Mouse (Mus musculus) hindbrain, embryonic 14.5 days (tissue): ENCODE results near the gene Anks1b. TPM values are rescaled to one million over a fixed set of nuclear protein-coding genes. Genes with fewer than 3 reads are reported as not detected.
"Not testable (repeated sequence)": the region's sequence is repeated elsewhere in the genome, so short reads cannot be mapped to it uniquely, and the experiment has no call there.

Experiments used
- ATAC-seq: fragments of 200-750 bp; cut with Nextera tagmentation; 2 replicates; pipeline ENCODE4 v1.8.0; 2017; ENCODE audit warnings: moderate number of reproducible peaks, mild to moderate bottlenecking, moderate TSS enrichment, moderate library complexity; ENCODE audit not compliant: low FRiP score
- DNase-seq: peaks from one replicate; pipeline ENCODE4 v3.0.0-alpha.2; 2015; ENCODE audit warnings: low spot score
- H3K27ac ChIP-seq: fragments of 300-500 bp; sonication (generic); 2 replicates; pipeline ENCODE4 v1.5.1; 2014; ENCODE audit warnings: mild to moderate bottlenecking, moderate library complexity
- H3K27me3 ChIP-seq: fragments of 300-500 bp; sonication (generic); 2 replicates; pipeline ENCODE4 v1.6.1; 2014; ENCODE audit warnings: mild to moderate bottlenecking, low read length, mixed read lengths; ENCODE audit not compliant: control insufficient read depth, insufficient read depth
- H3K36me3 ChIP-seq: fragments of 300-500 bp; sonication (generic); replicated peaks from 2 replicates; pipeline ENCODE4 v1.6.1; 2014; ENCODE audit not compliant: control insufficient read depth, insufficient read depth
- H3K4me1 ChIP-seq: fragments of 300-500 bp; sonication (generic); replicated peaks from 2 replicates; pipeline ENCODE4 v1.6.1; 2014; ENCODE audit warnings: antibody characterized with exemption, low read length, mixed read lengths; ENCODE audit not compliant: control insufficient read depth, insufficient read depth
- H3K4me2 ChIP-seq: fragments of 300-500 bp; sonication (generic); replicated peaks from 2 replicates; pipeline ENCODE4 v1.6.1; 2014; ENCODE audit warnings: mild to moderate bottlenecking, moderate library complexity
- H3K4me3 ChIP-seq: fragments of 300-500 bp; sonication (generic); replicated peaks from 2 replicates; pipeline ENCODE4 v1.5.1; 2014; ENCODE audit warnings: mild to moderate bottlenecking, low read length
- H3K9ac ChIP-seq: fragments of 300-500 bp; sonication (generic); 2 replicates; pipeline ENCODE4 v1.6.1; 2014
- H3K9me3 ChIP-seq: fragments of 300-500 bp; sonication (generic); 2 replicates; pipeline ENCODE4 v1.6.1; 2016; ENCODE audit warnings: low read length; ENCODE audit not compliant: control insufficient read depth
- WGBS: fragments of 180-500 bp; shearing (Covaris S2); extraction: QIAGEN DNeasy Blood & Tissue Kit; methylation state at CpG from one replicate; pipeline ENCODE4 v1.1.7; 2014; 5-methylcytosine and 5-hydroxymethylcytosine counted together
- polyA plus RNA-seq: library from polyadenylated mRNA; unstranded; fragments of >200 nt; fragmentation: Nextera tagmentation; extraction: Ambion mirVana; gene quantifications from 2 replicates; pipeline ENCODE4 v1.2.1, GENCODE M21; 2014

Anks1b gene
- polyA plus RNA-seq, 1 experiment from 2014 or later = 69.4 TPM

- Histone ChIP-seq H3K27ac (no peak overlapping the region), H3K9ac (no peak overlapping the region), H3K9me3 (no peaks in the 10 kb centered on the region), H3K4me3 (no peak overlapping the region), H3K4me2 (no peak overlapping the region), H3K4me1 (peaks cover 9% of the 10 kb centered on the region; the same call in 1 of the 2 replicates), H3K27me3 (no peaks in the 10 kb centered on the region), H3K36me3 (no peaks in the 10 kb centered on the region)
- no peak for DNase-seq
- no peak for ATAC-seq
- WGBS = 29% methylated on average over 2 of the region's 2 CpGs
Observed at GRCm38 (mm10) chr10:90615196-90615595, 741.9 kb downstream of the Anks1b start.

- ATAC-seq (no peak), DNase-seq (no peak)
- Histone ChIP-seq H3K9ac (no peak overlapping the region), H3K27me3 (no peaks in the 10 kb centered on the region), H3K36me3 (no peaks in the 10 kb centered on the region), H3K4me1 (peaks cover 9% of the 10 kb centered on the region; the same call in 1 of the 2 replicates), H3K9me3 (no peaks in the 10 kb centered on the region), H3K4me2 (no peak overlapping the region), H3K4me3 (no peak overlapping the region), H3K27ac (no peak overlapping the region)
- 89% methylated on average over 2 of the region's 2 CpGs for WGBS
Observed at GRCm38 (mm10) chr10:90616622-90617021, 743.3 kb downstream of the Anks1b start.

DNA sequence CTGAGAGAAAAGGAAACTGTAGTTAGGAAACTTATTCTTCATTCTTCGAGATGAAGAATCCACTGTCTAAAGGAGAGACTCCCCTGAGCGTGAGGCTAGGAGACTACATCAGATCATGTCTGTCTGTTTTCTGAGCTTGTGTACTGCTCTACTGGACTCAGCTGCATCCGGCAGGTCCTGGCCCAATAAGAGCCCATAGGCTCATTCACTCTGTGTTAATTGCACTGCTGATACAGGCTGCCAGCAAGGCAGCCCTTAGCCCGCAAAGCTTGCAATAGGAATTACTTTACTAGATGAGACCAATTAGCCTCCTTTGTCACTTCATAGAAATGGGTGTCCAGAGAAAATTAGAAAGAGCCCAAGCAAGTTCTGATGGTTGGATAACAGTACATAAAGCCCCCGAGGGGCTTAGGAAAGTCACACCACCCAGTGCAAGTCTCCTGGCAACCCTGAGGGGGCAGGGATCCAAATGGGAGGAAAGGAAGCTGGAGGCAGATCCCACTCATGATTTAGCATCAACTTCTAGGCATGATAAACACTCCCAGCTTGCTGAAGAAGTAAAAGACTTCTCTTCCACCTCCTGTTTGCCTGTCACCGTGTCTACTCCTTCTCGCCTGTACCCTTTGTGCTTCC lies 744.5 kb downstream of the Anks1b start:
- ATAC-seq = no peak; the same call in 1 of the 2 replicates
- Histone ChIP-seq H3K9me3 (no peaks in the 10 kb centered on the region), H3K4me3 (no peak overlapping the region), H3K36me3 (no peaks in the 10 kb centered on the region), H3K4me2 (no peak overlapping the region), H3K9ac (no peak overlapping the region), H3K27ac (no peak overlapping the region), H3K27me3 (no peaks in the 10 kb centered on the region), H3K4me1 (peaks cover 9% of the 10 kb centered on the region; the same call in 1 of the 2 replicates)
- no peak for DNase-seq
- WGBS = 81% methylated on average over 7 of the region's 7 CpGs

- H3K27me3 ChIP-seq = no peaks in the 10 kb centered on the region
- DNase-seq = no peak
- no peak for ATAC-seq
- H3K9me3 ChIP-seq = no peaks in the 10 kb centered on the region
- no peak overlapping the region for H3K27ac ChIP-seq
- no peak overlapping the region for H3K4me2 ChIP-seq
- WGBS = 84% methylated on average over 5 of the region's 5 CpGs
- H3K4me1 ChIP-seq = no peaks in the 10 kb centered on the region
- no peak overlapping the region for H3K4me3 ChIP-seq
- no peak overlapping the region for H3K9ac ChIP-seq
- H3K36me3 ChIP-seq = no peaks in the 10 kb centered on the region
Observed at GRCm38 (mm10) chr10:90627532-90627931, 754.2 kb downstream of the Anks1b start.

- no peak overlapping the region for H3K9ac ChIP-seq
- H3K27ac ChIP-seq = no peak overlapping the region
- no peak overlapping the region for H3K4me3 ChIP-seq
- no peaks in the 10 kb centered on the region for H3K27me3 ChIP-seq
- H3K9me3 ChIP-seq = peaks cover 4% of the 10 kb centered on the region; the same call in 1 of the 2 replicates
- DNase-seq (no peak), ATAC-seq (no peak)
- no peaks in the 10 kb centered on the region for H3K36me3 ChIP-seq
- no peak overlapping the region for H3K4me2 ChIP-seq
- no peaks in the 10 kb centered on the region for H3K4me1 ChIP-seq
- WGBS = 73% methylated on average over 7 of the region's 7 CpGs
Observed at GRCm38 (mm10) chr10:90630099-90630698, 756.9 kb downstream of the Anks1b start.

GRCm38 (mm10) chr10:90630794-90631193 lies 757.5 kb downstream of the Anks1b start:
- H3K27me3 ChIP-seq, H3K36me3 ChIP-seq, H3K4me3 ChIP-seq, DNase-seq, H3K9ac ChIP-seq, H3K4me2 ChIP-seq, ATAC-seq, H3K4me1 ChIP-seq, H3K9me3 ChIP-seq, H3K27ac ChIP-seq: not testable (repeated sequence)
- 87% methylated on average over 3 of the region's 3 CpGs for WGBS

DNA sequence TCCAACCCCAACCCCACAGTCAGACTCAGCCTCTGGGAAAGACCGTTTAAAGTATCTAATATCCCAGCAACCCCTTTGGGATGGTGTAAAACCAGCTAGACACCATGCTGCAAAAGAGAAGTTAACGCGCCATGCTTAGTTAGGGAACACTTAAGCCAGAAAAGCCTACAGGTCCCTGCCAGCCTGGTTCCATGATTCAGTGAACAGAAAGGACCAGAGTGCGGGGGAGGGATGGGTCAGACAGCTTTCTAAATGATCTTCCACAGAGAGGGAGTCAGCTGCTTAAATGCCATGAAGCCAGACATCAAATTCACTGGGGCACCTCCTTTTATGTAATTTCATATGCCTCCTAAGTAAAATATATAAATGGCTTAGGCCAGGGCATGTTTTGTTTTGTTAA lies 764.0 kb downstream of the Anks1b start:
- ATAC-seq = no peak
- Histone ChIP-seq H3K4me3 (no peak overlapping the region), H3K9ac (no peak overlapping the region), H3K27me3 (no peaks in the 10 kb centered on the region), H3K4me1 (no peaks in the 10 kb centered on the region), H3K36me3 (no peaks in the 10 kb centered on the region), H3K9me3 (peaks cover 4% of the 10 kb centered on the region; the same call in 1 of the 2 replicates), H3K27ac (no peak overlapping the region), H3K4me2 (no peak overlapping the region)
- no peak for DNase-seq
- 69% methylated on average over 4 of the region's 4 CpGs for WGBS

DNA sequence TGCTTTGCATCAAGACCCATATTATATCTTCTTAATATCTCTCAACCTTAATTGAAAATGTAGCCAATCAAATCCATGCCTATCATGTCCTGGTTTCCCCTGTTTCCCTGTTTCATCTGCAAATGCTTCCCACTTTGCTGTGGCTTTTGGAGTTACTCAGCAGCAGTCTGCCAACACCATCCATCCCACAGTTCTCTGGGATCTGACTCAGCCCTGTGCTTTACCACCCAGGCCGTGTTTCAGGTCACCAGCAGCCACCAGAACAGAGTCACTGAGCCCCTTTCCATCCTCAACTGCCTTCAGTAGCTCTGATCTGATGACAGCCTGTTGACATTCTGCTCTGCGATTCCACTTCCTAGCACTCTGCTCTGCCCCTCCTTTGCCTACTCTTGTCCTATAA lies 776.4 kb downstream of the Anks1b start:
- WGBS = 75% methylated on average over 2 of the region's 2 CpGs
- Histone ChIP-seq H3K4me2 (no peak overlapping the region), H3K4me1 (no peaks in the 10 kb centered on the region), H3K27ac (no peak overlapping the region), H3K27me3 (no peaks in the 10 kb centered on the region), H3K9ac (no peak overlapping the region), H3K9me3 (no peaks in the 10 kb centered on the region), H3K4me3 (no peak overlapping the region), H3K36me3 (no peaks in the 10 kb centered on the region)
- DNase-seq = no peak
- ATAC-seq = no peak

- no peaks in the 10 kb centered on the region for H3K9me3 ChIP-seq
- ATAC-seq = no peak
Observed at GRCm38 (mm10) chr10:90657416-90658120, 784.3 kb downstream of the Anks1b start.

More at GRCm38 (mm10) chr10:90657416-90658120, 784.3 kb downstream of the Anks1b start:
- Histone ChIP-seq H3K4me3 (no peak overlapping the region), H3K36me3 (no peaks in the 10 kb centered on the region), H3K4me2 (no peak overlapping the region), H3K27me3 (no peaks in the 10 kb centered on the region), H3K4me1 (no peaks in the 10 kb centered on the region), H3K9ac (no peak overlapping the region), H3K27ac (no peak overlapping the region)
- WGBS = 74% methylated on average over 7 of the region's 7 CpGs
- DNase-seq = no peak
